Mouse (Mus musculus): Measurements from ENCODE around the gene Gga1.
A peak's percentile ranks its signal among the peaks of the same experiment; 100 is the strongest.

Gene Gga1

GRCm38 (mm10) chr15:78914091-78914822 lies 37.3 kb downstream of the Gga1 start:
- peak; percentile 53 for DNase-seq (ENCODE audit: low read depth)

GRCm38 (mm10) chr15:78914823-78915659 lies 38.1 kb downstream of the Gga1 start:
- no peak for DNase-seq (ENCODE audit: low read depth)

- peak; percentile 90 for DNase-seq (ENCODE audit: low read depth)
Measured at GRCm38 (mm10) chr15:78915660-78916017, 38.6 kb downstream of the Gga1 start.

GRCm38 (mm10) chr15:78916052-78916826 lies 39.2 kb downstream of the Gga1 start:
- DNase-seq (ENCODE audit: low read depth): no peak

- no peak for DNase-seq (ENCODE audit: low read depth)
Measured at GRCm38 (mm10) chr15:78918126-78918525, 41.1 kb downstream of the Gga1 start.

- DNase-seq (ENCODE audit: low read depth): no peak
Measured at GRCm38 (mm10) chr15:78919914-78920313, 42.9 kb downstream of the Gga1 start.

GRCm38 (mm10) chr15:78922700-78923099 lies 45.7 kb downstream of the Gga1 start:
- no peak for DNase-seq (ENCODE audit: low read depth)

GRCm38 (mm10) chr15:78923585-78923984 lies 46.6 kb downstream of the Gga1 start:
- peak; percentile 76 for DNase-seq (ENCODE audit: low read depth)

- no peak for DNase-seq (ENCODE audit: low read depth)
Measured at GRCm38 (mm10) chr15:78925129-78925528, 48.1 kb downstream of the Gga1 start.

GRCm38 (mm10) chr15:78926021-78926919 lies 49.3 kb downstream of the Gga1 start, which contains the start of gene Lgals1:
Gene Lgals1, plus strand, starts transcription at chr15:78926725.
- DNase-seq (ENCODE audit: low read depth): peak; percentile 70

GRCm38 (mm10) chr15:78927021-78927787 lies 50.2 kb downstream of the Gga1 start:
- no peak for DNase-seq (ENCODE audit: low read depth)

- peak; percentile 92 for DNase-seq (ENCODE audit: low read depth)
Measured at GRCm38 (mm10) chr15:78927788-78928457, 50.9 kb downstream of the Gga1 start.

- peak; percentile 50 for DNase-seq (ENCODE audit: low read depth)
Measured at GRCm38 (mm10) chr15:78928539-78928938, 51.5 kb downstream of the Gga1 start.

- no peak for DNase-seq (ENCODE audit: low read depth)
Measured at GRCm38 (mm10) chr15:78930192-78930706, 53.3 kb downstream of the Gga1 start.

GRCm38 (mm10) chr15:78930801-78931426 lies 53.9 kb downstream of the Gga1 start:
- DNase-seq (ENCODE audit: low read depth): no peak

- DNase-seq (ENCODE audit: low read depth): peak; percentile 91
Measured at GRCm38 (mm10) chr15:78931577-78931976, 54.6 kb downstream of the Gga1 start.

GRCm38 (mm10) chr15:78934784-78935320 lies 57.9 kb downstream of the Gga1 start, which contains the start of gene Nol12:
Gene Nol12, plus strand, starts transcription at chr15:78934933.
- peak; percentile 95 for DNase-seq (ENCODE audit: low read depth)

GRCm38 (mm10) chr15:78936403-78936802 lies 59.4 kb downstream of the Gga1 start:
- DNase-seq (ENCODE audit: low read depth): no peak

- DNase-seq (ENCODE audit: low read depth): no peak
Measured at GRCm38 (mm10) chr15:78937311-78937710, 60.3 kb downstream of the Gga1 start.
